Mouse (Mus musculus) fibroblast of lung, adult 2 months (primary cell): Measurements from ENCODE around the gene Syngap1.
A peak's percentile ranks its signal among the peaks of the same experiment; 100 is the strongest.

Experiments
- DNase-seq: peaks from one replicate; pipeline ENCODE4 v3.0.0-alpha.2; 2011; ENCODE audit warnings: low read depth

The Syngap1 gene

DNA sequence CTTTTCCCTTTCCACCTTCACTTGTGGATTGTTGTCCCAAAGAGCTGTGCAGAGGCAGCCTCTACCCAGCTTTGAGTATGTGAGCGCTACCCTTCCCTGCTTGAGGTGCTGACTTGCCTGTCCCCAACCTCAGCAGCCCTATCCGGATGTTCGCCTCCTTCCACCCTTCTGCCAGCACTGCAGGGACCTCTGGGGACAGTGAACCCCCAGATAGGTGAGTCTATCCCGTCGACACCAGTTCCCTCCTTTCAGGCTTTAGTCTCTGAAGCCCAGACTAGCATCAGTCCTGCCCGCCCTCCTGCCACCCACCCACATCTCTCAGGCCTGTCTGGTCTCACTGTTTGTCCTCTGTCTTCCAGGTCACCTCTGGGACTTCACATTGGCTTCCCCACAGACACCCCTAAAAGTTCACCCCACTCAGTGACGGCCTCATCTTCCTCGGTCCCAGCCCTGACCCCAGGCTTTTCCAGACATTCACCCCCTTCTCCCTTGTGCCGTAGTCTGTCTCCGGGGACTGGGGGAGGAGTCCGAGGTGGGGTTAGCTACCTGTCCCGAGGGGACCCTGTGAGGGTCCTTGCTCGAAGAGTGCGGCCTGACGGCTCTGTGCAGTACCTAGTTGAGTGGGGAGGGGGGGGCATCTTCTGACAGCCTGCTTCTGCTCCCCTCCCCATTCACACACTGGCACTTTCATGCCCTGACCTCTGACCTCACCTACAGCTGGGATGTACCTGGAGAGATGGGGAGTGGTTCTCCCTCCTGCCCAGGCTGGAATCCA, 3.9 kb upstream of the Syngap1 start:
- DNase-seq, result no peak

DNA sequence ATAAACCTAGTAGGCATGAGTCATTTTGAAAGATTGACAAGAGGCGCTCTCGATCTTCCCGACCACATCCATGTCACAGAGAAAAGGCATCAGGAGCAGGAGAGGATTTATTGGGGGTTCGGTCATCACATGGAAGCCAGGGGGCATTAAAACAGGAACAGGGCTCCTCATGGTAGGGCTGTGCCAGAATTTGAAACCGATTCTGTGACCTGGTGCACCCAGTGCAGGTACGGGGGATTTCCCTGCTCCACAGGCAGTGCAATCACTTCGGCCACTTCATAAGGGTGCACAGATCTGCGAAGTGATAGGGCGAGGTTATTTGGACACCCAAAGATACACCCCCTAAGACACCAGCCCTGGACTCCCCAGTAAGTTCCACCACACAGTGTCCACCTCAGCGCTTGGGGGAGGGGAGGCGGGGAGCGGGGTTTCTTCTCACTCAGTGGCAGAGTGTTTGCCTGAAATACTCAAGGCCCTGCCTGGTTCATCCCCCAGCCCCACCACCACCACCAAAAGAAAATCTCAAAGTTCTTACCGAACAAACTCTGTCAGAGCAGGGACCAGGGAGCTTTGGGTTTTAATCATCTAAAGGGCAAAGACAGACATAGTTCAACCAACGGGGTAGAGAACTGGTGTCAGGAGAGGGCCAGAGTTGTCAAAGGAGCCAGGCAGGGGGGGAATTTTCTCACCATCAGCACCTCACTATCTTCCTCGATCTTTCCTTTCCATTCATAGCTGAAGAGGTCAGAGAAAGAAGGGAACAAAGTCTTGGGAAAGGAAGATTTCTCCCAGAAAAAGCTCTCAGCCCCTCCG, 3.0 kb upstream of the Syngap1 start:
- no peak for DNase-seq

DNA sequence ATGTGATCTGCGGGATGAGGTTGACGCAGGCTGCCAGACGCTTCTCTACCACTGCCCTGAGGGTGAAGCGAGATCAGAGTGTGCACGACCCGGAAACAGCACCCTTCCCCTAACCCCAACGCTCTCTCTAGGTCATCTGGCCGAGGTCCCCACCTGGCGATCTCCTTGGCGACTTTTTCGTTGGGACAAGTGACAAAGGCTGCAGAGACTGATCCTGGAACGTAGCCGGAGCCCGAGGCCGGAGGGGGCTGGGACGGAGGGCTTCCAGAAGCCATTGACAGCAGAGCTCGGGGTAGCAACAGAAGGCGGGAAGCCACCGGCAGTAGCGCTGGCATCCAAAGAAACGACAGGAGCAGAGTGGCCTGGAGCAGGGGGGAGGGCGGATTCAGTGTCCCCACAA, 2.3 kb upstream of the Syngap1 start:
- DNase-seq, result no peak

DNA sequence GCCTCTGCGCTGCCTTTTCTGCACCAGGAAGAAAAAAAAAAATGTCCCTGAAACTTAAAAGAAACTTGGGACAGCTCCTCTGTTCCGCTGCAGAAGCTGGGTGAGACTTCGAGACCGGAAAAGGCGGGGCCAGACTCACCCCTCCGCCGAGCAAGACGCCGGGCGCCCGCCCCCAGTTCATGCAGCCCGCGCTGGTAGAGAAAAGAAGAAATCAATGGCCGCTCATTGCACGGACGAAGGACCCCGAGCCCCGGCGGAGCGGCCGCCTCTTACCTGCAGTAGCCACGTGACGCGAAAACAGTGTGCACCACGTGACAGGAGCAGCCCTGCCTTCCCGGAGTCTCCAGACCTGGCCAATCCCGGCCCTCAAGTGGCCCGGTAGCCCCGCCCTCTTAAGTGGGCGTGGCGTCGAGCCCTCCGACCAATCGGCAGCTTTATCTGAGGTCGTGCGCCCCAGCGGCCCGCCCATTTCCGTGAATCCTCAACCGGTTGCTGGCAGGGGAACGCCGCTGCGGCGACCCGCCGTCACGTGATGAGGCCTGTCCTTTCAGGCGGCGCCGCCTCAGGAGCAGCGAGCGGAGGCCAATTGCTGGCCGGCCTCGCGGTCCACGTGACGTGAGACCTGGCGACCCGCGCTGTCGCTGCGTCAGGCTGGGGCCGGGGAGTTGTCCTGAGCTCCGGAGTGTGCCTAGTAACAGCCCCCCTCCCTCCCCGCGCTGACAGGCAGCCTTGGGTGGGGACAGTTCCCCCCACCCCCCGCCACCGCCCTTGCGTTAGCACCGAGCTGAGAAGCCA, 1.7 kb upstream of the Syngap1 start, which contains the start of gene Cuta:
Gene Cuta, minus strand, starts transcription at position 392 of the 795 bp plus-strand sequence.
- DNase-seq, result peak; percentile 99

DNA sequence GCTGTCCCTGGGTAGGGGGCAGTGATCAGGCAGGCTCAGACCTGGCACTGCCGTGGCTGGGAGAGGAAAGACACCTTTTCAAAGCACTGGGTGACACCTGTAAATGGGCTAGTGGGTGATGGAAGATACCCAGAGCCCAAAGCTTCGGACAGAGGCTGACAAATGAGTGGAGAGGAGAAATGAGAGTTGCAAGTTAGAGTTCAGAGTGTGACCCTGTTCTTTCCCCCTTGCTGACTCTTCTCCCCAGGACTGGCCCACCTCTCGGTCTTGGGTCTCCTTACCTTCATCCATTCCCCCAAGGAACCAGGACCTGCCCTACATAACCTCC, 1.1 kb upstream of the Syngap1 start:
- DNase-seq, result no peak

DNA sequence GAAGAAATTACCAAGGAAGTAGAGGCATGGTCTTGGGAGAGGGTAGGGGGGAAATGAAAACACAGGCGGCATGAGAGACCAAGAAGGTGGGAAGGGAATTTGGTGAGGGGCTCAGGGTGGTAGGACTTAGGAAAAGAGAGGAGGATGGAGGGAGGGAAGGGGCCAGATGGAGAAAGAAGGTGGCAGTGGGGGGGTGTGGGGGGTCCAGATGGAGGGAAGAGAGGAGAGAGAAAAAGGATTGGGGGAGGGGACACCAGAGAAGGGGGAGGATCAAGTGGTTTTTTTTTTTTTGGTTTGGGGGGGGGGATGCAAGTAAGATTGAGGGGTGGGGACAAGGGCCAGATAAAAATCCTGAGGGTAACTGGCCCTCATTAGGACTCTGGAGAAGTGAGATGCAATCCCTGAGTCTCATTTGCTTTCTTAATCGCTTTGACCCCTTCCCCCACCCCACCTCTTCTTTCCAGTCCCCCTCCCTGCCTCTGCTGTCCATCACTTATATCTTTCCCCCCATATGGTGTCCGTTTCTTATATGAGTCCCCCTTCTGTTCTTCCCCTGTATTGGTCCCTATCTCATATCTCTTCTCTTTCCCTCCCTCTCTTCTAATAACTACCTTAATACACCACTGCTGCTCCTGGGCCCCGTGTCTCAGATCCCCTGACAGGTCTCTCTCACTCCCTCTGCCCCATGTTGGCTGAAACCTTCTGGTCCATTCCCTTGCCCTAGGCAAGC, 953 bp downstream of the Syngap1 start:
- no peak for DNase-seq

DNA sequence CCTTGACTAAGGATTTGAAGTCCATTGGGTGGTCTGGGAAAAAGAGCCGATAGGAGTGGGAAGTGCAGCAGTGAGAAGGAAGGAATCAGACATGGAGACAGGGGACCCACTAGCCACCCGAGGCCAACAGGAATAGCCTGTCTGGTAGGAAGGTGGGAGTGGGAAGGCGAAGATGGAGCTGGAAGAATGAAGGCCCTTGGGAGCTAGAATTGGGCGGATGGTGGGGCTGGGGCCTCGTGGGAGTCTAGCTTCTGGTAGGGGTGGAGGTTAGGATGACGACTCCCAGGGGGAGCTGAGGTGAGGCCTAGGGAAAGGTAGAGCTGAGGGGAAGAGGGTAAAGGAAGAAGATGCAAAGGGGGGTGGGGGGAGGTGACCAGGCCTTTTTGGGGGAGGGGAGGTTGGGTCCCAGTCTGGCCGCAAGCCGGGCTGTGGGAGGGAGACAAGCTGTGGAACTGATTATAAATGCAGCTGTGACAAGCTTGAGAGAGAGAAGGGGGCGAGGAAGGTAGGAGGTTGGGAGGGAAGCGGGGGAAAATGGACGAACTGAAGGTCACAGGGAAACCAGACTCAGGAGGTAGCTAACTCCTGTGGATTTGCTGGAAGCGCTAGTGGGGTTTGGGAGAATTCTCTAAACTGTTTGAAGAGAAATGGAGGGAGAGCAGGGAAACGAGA, 4.9 kb downstream of the Syngap1 start:
- DNase-seq, result no peak

DNA sequence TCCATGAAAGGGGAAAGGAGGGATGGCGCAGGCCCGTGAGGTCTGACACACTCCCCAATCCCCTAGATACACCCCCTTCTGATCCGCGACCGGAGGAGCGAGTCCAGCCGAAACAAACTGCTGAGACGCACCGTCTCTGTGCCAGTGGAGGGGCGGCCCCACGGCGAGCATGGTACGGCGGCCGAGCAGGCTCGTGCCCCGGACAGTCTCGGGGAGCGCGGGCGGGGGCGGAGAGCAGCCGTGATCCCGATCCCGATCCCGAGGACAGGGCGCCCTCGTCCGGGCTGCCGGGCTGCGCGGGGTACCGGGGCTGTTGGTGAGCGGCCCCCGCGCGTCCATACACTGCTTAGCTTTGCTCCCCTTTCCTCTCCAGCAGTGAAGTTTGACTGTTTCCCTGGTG, 5.5 kb downstream of the Syngap1 start:
- no peak for DNase-seq

DNA sequence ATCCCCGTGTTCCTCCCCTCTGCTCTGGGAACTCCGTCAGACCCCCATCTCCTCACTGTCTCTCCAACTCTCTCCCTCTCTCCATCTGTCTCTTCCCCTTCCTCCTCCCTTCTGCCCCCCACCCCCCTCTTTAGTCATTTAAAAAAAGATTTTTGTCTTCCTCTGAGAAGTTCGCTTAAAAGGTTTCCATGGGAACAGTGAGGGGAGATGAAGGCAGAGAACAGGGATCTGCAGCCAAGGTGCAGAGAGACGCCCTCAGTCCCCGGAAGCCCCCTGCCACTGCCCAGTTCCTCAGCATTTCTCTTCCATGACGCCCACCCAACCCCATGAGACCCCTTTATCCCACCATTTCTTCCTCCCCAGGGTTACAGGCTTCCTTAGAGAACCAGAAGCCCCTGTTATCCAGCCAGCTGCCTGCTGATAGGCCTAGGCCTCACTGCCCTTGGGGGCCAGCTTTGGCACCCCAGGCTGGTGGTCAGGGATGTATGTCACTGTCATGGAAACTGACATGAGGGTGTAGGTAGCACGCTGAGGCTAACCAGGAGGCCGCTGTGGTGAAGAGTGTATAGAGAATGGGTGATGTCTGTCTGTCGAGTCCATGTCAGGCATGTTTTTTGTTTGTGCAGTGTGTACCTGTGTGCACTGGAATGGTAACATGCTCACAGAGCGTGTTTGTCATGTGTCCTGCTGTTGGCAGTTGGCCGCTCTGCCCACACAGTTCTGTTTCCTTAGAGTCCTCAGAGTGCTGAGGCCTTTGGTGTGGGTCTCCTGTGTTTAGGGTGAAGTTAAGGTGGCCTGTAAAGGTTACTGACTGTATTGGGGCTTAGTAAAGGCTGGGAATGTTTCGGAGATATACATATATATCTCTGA, 6.4 kb downstream of the Syngap1 start:
- no peak for DNase-seq

DNA sequence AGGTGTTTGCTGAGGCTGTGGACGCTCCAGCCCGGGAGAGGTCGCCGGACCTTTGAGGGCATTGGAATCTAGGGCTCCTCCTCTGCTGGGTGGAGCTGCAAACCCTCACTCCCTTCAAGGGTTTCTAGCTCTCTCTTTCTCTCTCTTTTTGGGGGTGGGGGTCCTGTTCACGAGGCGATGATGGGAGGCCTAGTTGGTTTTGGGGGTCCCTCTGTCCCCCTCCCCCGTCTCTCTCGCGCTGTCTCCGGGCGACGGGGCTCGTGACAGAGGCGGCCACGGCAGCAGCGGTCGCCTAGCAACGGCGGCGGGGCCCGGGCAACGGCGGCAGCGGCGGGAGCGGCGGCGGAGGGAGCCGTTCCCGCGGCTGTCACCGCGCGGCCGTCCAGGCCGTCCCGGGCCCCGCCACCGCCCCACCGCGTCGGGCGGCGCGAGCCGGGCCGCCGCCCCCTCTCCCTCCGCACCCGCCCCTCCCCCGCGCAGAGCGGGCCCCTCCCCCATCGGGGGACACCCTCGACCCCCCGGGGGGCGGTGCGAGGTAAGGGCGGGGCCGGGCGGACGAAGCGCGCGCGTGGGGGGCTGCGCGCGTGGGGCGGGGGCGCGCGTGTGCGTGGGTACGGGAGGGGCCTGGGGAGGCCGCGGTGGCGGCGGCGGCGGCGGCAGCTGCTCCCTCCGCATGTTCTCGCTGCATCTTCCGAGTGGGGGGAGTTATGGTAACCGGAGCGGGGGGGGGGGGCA, 7.4 kb downstream of the Syngap1 start:
- DNase-seq, result no peak

DNA sequence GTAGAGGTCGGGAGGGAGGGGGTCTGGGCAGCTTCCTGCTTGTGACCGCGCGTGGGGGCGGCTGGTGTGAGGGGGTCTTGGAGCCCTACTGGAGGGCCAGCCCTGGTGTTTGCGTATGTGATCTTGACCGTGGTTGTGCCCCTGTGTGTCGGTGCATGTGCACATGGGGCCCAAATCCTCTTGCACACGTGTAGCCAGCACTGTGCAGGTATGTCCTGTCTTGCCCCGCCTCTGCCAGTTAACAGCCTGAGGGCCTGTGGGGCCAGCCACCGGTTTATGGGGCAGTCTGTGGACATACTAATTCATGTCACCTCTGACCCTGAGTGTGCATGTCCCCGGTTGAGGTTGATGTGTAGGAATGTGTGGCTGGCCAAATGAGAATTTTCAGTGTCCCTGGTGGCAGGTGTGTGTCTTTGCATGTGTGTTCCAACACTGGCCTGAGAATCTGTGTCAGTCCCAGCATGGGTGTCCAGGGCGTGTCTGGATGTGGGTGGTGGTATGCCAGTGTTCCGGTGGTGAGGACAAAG, 8.1 kb downstream of the Syngap1 start:
- DNase-seq, result no peak

DNA sequence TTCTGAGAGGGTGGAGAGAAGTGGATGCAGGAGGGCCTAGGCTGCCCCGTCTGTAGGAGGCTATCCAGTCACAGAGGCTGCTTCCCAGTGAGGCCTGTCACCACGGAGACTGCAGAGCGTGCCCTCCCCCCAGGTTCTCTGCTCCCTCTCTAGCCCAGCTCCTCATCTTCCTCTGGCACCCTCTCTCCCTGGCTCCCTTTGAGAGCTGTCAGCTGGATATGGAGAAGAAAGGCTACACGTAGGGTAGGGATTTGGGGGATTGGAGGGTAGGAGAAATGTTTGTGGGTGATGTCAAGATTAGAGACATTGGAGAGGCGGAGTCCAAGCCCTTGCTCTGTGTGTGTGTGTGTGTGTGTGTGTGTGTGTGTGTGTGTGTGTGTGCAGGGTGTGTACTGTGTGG, 8.8 kb downstream of the Syngap1 start:
- DNase-seq, result no peak

DNA sequence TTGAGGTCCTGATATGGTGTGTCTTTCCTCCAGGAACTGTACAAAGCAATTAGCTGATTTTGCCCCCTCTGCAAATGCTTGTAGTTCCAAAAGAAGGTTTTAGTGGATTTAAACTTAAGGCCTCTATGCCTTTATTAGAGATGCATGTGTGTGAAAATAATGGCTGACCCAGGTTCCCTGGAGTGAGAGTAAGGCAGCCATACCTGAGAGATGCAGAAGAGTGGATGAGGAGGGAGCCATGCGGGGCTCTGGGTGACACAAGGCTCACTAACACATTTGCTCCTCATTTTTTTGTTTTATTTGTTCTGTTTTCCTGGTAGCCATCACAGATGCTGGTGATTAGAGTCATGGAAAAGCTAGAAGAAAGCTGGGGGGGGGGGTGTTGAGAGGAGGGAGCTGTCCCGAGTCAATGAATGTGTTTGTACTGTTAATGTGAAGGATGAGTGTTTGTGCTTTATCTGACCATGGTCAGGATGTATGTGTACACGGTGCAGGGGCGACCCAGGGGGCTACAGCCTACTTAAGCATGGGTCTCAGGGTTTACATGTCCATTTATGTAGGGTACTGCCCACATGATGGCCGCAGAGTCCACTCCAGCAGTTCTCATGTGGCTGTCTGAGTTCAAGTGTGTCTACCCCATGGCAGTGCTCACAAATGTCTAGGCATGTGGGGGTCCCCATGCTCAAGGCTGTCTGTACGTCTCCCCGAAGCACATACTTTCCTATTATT, 9.7 kb downstream of the Syngap1 start:
- no peak for DNase-seq

DNA sequence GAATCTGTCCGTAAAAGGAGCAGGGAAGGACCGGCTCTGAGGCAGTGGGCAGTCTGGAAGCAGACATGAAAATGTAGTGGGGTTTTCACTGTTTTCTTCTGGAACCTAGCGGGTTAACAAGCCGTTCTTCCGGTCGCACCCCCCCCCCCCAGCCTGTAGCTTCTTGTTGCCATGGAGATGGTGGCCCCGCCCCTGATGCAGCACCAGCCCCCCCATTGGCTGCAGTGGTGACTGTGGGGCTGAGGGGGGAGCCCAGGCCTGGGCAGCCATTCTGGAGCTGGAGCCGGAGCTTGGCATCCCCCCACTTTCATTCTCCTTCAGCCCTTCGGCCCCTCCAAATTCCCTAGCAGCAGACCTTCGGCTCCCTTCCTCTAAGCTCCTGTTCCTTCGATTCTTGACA, 10.4 kb downstream of the Syngap1 start:
- DNase-seq, result no peak

DNA sequence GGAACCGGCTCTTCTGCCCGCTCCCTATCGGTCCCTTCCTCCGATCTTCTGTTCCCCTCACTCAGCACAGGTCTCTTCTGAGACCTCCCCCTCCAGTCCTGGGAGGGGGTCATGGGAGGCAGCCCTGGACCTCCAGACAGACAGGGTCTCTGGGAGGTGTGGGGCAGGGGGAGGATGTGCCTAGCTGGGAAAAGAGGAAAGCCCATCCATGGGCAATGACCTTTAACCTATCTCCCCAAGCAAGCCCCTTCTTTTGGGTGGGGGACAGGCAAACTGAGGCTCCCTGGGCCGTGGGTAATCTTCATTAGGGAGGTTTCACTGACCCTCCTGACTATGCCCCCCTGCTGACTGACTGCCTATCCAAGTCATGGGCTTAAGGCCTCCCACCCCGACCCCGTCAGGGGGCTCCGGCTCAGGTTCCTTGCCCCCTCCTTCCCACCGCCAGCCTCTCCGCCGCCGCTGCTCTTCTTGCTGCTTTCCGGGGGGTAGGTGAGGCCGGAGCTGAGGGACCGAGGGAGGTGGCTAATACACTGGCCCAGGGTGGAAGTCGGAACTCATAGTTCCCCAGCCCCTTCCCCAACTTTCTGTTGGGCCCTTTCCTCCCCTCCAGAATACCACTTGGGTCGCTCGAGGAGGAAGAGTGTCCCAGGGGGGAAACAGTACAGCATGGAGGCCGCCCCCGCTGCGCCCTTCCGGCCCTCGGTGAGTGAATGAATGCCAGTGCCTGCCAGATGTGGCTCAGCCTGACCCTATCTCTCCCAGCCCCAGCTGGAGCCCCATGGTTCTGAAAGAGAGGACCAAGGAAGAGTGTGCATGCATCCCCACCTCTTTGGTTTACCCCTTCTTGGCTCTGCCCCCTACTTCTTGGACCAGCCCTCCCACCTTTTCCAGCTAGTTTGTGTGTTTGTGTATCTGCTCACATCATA, 11.2 kb downstream of the Syngap1 start:
- no peak for DNase-seq

DNA sequence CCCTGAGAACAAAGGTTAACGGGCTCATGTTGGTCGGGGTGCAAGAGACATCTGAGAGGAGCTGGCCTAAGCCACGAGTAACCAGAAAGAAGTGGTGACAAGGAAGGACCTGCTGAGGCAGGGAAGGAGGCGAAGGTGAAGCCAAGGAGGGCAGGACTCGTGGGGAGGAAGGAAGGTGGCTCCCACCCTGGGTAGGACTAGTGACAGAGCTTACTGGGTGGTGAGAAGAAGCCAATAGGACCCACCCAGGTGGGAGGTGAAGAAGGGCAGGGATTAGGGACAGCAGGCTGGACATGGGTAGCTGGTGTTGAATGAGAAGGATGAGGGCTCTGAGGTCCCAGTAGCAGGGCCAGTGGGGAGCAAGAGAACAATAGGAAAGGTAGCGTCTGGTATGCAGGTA, 12.1 kb downstream of the Syngap1 start:
- no peak for DNase-seq

DNA sequence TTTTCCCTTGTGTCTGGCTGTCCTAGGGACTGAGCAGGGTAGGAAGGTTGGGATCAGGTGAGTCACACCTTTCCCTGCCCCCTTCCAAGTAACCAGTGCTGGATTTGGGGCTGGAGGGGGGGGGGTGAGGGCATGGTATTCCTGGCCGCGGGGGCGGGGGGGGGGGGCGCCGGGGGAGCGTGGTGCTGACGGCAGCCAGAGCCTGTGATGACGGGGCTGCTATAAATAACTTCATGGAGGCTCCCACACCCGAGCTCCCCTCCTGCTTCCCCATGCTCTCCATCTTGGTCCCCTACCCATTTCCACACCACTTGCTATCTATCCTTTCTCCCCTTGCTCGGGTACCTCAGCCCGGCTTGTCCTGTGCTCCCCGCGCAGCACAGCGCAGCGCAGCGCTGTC, 12.7 kb downstream of the Syngap1 start:
- no peak for DNase-seq

DNA sequence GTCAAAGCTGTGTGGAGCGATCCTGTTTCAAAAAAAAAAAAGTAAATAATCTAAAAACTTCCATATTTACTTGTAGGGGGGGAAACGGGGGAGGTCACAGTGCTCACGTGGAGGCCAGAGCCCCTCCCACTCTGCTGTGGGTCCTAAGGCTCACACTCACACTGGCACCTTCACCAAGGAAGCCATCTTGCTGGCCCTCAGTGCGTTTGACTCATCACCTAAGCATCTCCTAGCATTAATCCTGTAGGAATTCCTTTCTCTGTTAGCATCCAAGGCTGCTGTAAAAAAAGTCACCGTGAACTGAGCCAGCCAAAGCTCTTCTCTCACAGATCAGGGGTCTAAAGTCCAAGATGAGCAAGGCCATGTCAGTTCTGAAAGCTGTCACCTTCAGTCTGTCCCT, 15.3 kb downstream of the Syngap1 start:
- DNase-seq, result no peak
